Mouse (Mus musculus) lung, embryonic 15.5 days (tissue): ENCODE results near the gene Plekhd1. TPM values are rescaled to one million over a fixed set of nuclear protein-coding genes. Genes with fewer than 3 reads are reported as not detected.

Source experiments
- ATAC-seq: fragments of 200-750 bp; cut with Nextera tagmentation; 2 replicates; pipeline ENCODE4 v1.8.0; 2017; ENCODE audit warnings: moderate number of reproducible peaks, borderline replicate concordance; ENCODE audit not compliant: low FRiP score, low TSS enrichment; ENCODE audit errors: extremely low read depth
- H3K27ac ChIP-seq: fragments of 300-500 bp; sonication (generic); 2 replicates; pipeline ENCODE4 v1.5.1; 2015; ENCODE audit warnings: moderate library complexity, mild to moderate bottlenecking, inconsistent platforms
- H3K27me3 ChIP-seq: fragments of 300-500 bp; sonication (generic); 2 replicates; pipeline ENCODE4 v1.6.1; 2015; ENCODE audit warnings: inconsistent platforms
- H3K36me3 ChIP-seq: fragments of 300-500 bp; sonication (generic); 2 replicates; pipeline ENCODE4 v1.6.1; 2015; ENCODE audit warnings: inconsistent platforms
- H3K4me1 ChIP-seq: fragments of 300-500 bp; sonication (generic); 2 replicates; pipeline ENCODE4 v1.6.1; 2015; ENCODE audit warnings: inconsistent platforms
- H3K4me2 ChIP-seq: fragments of 300-500 bp; sonication (generic); 2 replicates; pipeline ENCODE4 v1.6.1; 2015; ENCODE audit warnings: inconsistent platforms, mild to moderate bottlenecking, moderate library complexity
- H3K4me3 ChIP-seq: fragments of 300-500 bp; sonication (generic); 2 replicates; pipeline ENCODE4 v1.5.1; 2015; ENCODE audit warnings: mild to moderate bottlenecking, inconsistent platforms
- H3K9ac ChIP-seq: fragments of 300-500 bp; sonication (generic); 2 replicates; pipeline ENCODE4 v1.6.1; 2015; ENCODE audit warnings: inconsistent platforms
- H3K9me3 ChIP-seq: fragments of 300-500 bp; sonication (generic); 2 replicates; pipeline ENCODE4 v1.6.1; 2016; ENCODE audit warnings: inconsistent platforms
- WGBS: fragments of 180-500 bp; shearing (Covaris S2); methylation state at CpG from one replicate; pipeline ENCODE4 v1.1.7; 2015; 5-methylcytosine and 5-hydroxymethylcytosine counted together
- polyA plus RNA-seq: library from polyadenylated mRNA; unstranded; fragments of >200 nt; fragmentation: Nextera tagmentation; extraction: Ambion mirVana; gene quantifications from 2 replicates; pipeline ENCODE4 v1.2.1, GENCODE M21; 2015

Plekhd1 gene
- polyA plus RNA-seq, 1 experiment from 2014 or later = 4.0 TPM

DNA sequence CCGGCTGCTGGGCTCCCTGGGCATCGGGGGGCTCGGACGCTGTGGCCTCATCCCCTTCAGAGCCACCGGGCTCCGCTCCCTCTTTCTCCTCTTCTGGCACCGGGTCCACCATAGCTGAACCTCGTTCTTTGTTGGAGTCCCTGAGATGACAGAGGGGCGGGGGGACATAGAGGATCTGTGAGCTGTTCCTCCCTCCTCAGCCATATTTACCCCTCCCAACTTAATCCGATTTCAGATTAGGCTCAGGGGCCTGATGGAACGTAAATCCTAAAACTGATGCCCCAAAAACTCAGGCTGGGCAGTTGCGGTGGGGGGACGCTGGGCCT lies 67.0 kb downstream of the Plekhd1 start:
- ATAC-seq = no peak
- WGBS = 6% methylated on average over 13 of the region's 13 CpGs
- Histone ChIP-seq H3K9ac (peak overlapping the region; percentile 35; the same call in 1 of the 2 replicates), H3K36me3 (no peaks in the 10 kb centered on the region), H3K4me2 (peak overlapping the region; percentile 100), H3K4me3 (peak overlapping the region; percentile 63), H3K27me3 (peaks cover 73% of the 10 kb centered on the region), H3K9me3 (no peaks in the 10 kb centered on the region), H3K27ac (no peak overlapping the region), H3K4me1 (peaks cover 37% of the 10 kb centered on the region)

DNA sequence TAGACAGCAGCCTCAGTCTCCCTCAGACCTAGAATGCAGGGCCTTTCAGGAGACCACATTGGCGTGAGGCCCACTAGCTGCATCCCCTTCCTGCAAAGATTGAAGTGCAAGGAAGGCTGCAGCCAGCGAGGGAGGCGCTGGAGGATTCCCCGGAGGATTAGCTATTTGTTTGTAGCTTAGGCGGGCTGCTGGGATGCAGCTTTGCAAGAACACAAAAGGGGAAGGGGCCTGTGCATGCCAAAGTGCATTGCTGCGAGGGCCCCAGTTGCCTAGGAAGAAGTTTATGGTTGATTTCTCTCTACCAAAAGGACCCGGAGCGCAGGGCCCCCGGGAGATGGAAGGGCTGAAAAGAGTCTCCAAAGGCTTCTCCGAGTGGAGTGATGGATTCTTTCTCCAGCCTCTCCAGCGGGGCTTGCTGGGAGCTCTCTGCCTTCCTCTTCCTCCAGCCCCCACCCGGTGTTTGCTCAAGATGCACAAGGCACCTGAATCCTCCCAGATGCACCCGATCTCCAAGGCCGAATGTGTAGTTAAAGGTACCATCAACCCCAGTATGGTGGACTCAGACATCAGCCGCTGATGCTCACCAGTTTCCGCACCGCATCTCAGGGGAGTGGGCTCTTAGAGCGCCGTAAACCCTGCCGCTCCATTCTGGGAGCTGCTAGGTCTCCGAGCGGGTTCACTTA lies 67.5 kb downstream of the Plekhd1 start:
- no peaks in the 10 kb centered on the region for H3K9me3 ChIP-seq
- no peak overlapping the region for H3K27ac ChIP-seq
- peak overlapping the region; percentile 63 for H3K4me3 ChIP-seq
- no peaks in the 10 kb centered on the region for H3K36me3 ChIP-seq
- no peak for ATAC-seq
- H3K27me3 ChIP-seq = peaks cover 70% of the 10 kb centered on the region
- WGBS = 3% methylated on average over 22 of the region's 22 CpGs
- H3K9ac ChIP-seq = no peak overlapping the region; the same call in 1 of the 2 replicates
- peak overlapping the region; percentile 62 for H3K4me2 ChIP-seq
- peaks cover 37% of the 10 kb centered on the region for H3K4me1 ChIP-seq

DNA sequence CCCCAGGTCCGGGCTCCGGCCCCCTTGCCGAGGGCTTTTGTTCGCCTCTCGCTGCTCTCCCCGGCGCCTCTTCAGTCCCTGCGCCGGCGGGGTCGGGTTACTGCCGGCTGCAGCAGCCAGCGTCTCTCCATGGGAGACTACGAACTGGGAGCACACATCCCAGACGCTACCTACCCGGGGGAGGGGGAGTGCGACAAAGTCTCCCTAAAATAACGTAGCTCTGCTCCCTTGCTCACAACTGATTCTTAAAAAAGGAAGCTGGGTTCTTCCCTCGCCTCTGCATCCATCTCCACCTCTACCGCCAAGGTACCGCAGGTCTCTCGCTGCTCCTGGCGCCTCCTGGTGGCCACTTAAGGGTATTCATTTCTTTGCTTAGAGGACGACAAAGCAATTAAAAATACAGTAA lies 68.0 kb downstream of the Plekhd1 start, which contains the start of gene Ccdc177:
Gene Ccdc177, minus strand, starts transcription at position 292 of the 406 bp plus-strand sequence.
- no peaks in the 10 kb centered on the region for H3K9me3 ChIP-seq
- no peaks in the 10 kb centered on the region for H3K36me3 ChIP-seq
- peak within 1 kb of the TSS; percentile 62 for H3K4me2 ChIP-seq
- ATAC-seq = no peak
- H3K27me3 ChIP-seq = peaks cover 66% of the 10 kb centered on the region
- no peak within 1 kb of the TSS for H3K27ac ChIP-seq
- peaks cover 37% of the 10 kb centered on the region for H3K4me1 ChIP-seq
- under 1% methylated on average over 24 of the region's 24 CpGs for WGBS
- H3K4me3 ChIP-seq = peak within 1 kb of the TSS; percentile 63
- no peak within 1 kb of the TSS; the same call in 1 of the 2 replicates for H3K9ac ChIP-seq

DNA sequence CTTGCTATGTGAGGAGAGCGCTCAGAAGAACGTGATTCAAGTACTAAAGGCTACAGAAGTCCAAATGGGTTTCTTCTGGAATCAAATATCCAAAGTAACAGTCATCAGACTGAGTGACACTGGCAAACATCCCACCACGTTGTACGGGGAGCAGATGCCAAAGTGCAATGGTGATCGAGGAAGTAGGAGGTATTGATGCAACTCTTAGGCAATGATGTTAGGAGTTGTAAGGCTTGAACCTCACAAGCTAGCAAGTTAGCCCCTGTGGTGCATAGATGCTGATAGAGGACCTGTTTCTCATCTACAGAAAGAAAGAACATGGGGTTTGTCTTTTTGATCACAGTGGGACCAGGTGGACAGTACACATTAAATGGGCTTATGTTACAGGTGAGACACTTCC lies 70.6 kb downstream of the Plekhd1 start:
- no peaks in the 10 kb centered on the region for H3K36me3 ChIP-seq
- H3K9ac ChIP-seq = no peak overlapping the region
- no peak for ATAC-seq
- no peaks in the 10 kb centered on the region for H3K9me3 ChIP-seq
- WGBS = 75% methylated on average over 5 of the region's 5 CpGs
- H3K27ac ChIP-seq = no peak overlapping the region
- H3K27me3 ChIP-seq = peaks cover 40% of the 10 kb centered on the region
- no peak overlapping the region for H3K4me3 ChIP-seq
- H3K4me2 ChIP-seq = no peak overlapping the region
- peaks cover 27% of the 10 kb centered on the region for H3K4me1 ChIP-seq

DNA sequence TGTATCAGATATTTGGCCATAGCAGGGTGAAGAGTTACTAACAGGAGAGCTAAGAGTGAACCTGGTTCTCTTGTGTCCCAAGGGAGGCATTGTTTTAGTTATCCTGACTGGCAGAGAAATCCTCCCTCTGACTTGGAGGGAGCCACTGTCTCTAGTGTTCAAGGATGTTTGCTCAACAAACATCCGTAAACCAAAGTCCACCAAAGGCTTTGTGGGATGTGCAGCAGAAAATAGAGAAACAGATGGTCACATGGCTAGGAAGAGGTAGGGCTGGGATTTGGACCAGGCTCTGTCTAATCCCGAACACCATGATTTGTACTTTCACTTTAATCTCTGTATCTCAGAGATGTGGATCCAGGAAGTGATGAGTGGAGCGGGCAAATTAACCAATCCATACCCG lies 71.7 kb downstream of the Plekhd1 start:
- H3K36me3 ChIP-seq = no peaks in the 10 kb centered on the region

DNA sequence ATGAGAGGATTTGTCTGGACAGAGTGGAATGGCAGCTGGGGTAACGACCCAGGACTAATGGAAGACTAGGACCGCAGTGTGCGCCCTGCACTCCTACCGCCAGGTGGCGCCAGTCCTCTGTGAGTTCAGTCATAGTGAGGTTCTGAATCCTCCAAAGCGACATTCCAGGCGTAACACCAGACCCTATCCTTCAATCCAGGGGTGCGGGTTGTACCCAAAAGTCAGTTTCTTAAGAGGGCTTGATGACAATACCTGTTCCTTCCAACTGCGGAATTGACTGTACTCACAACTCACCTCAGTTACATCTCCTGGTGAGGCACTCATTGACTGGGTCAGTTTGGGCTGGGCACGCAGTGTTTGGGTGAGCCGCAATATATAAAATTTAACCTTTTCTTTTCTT lies 77.3 kb downstream of the Plekhd1 start:
- H3K9ac ChIP-seq = no peak overlapping the region
- 0 out of 2 replicates have a peak overlapping the region, but pooled peaks have one; percentile 16 for H3K4me2 ChIP-seq
- peak; percentile 85; the same call in 1 of the 2 replicates for ATAC-seq
- no peaks in the 10 kb centered on the region for H3K27me3 ChIP-seq
- whole genome bisulfite sequencing = 20% methylated on average over 11 of the region's 11 CpGs
- H3K9me3 ChIP-seq = no peaks in the 10 kb centered on the region
- H3K36me3 ChIP-seq = no peaks in the 10 kb centered on the region
- no peaks in the 10 kb centered on the region for H3K4me1 ChIP-seq
- H3K27ac ChIP-seq = no peak overlapping the region
- H3K4me3 ChIP-seq = no peak overlapping the region

More for the DNA sequence above, 71.7 kb downstream of the Plekhd1 start:
- Histone ChIP-seq H3K4me2 (no peak overlapping the region), H3K4me3 (no peak overlapping the region), H3K27me3 (peaks cover 29% of the 10 kb centered on the region), H3K4me1 (peaks cover 16% of the 10 kb centered on the region), H3K9me3 (no peaks in the 10 kb centered on the region), H3K27ac (no peak overlapping the region), H3K9ac (no peak overlapping the region)
- WGBS = 61% methylated on average over 4 of the region's 4 CpGs
- ATAC-seq = no peak

Other genes starting within 250 kb of the Plekhd1 start
- gene Exd2, start 229.5 kb upstream of the Plekhd1 start, polyA plus RNA-seq = 27.3 and 29.2 TPM in 2 replicates
- 12.3 TPM in 2 replicates for gene Galnt16, start 174.3 kb upstream of the Plekhd1 start, polyA plus RNA-seq
- gene Slc39a9, start 48.7 kb upstream of the Plekhd1 start, polyA plus RNA-seq = 27.0 and 31.3 TPM in 2 replicates
- gene Erh, start 48.2 kb upstream of the Plekhd1 start, polyA plus RNA-seq = 326 and 362 TPM in 2 replicates
- 0.06 and 0.10 TPM in 2 replicates for gene Ccdc177, start 68.1 kb downstream of the Plekhd1 start, polyA plus RNA-seq
- gene Susd6, start 97.9 kb downstream of the Plekhd1 start, polyA plus RNA-seq = 17.3 and 17.4 TPM in 2 replicates